Mouse (Mus musculus): ENCODE data around the gene Gm45021. TPM values are rescaled to one million over a fixed set of nuclear protein-coding genes. Genes with fewer than 3 reads are reported as not detected.
A peak's percentile ranks its signal among the peaks of the same experiment; 100 is the strongest.

The Gm45021 gene
- polyA plus RNA-seq, 1 experiment from 2014 or later, result not detected

GRCm38 (mm10) chr6:48627511-48627924, 38.1 kb downstream of the Gm45021 start:
- under 1% methylated on average over 7 of the region's 7 CpGs for WGBS
- H3K27me3 ChIP-seq (ENCODE audit: insufficient read depth, low read length), result peaks cover 4% of the 10 kb centered on the region; the same call in 1 of the 2 replicates
- ATAC-seq (ENCODE audit: low FRiP score, low TSS enrichment), result no peak
- H3K27ac ChIP-seq (ENCODE audit: low read length), result peak overlapping the region; percentile 59
- H3K9me3 ChIP-seq (ENCODE audit: low read length), result no peaks in the 10 kb centered on the region
- H3K4me1 ChIP-seq (ENCODE audit: insufficient read depth, low read length), result peaks cover 18% of the 10 kb centered on the region
- H3K4me2 ChIP-seq (replicated peaks; ENCODE audit: low read depth, low read length), result peak overlapping the region; percentile 82
- peak overlapping the region; percentile 57 for H3K4me3 ChIP-seq (ENCODE audit: low read length)
- peak overlapping the region; percentile 72 for H3K9ac ChIP-seq (replicated peaks; ENCODE audit: low read length)
- H3K36me3 ChIP-seq (ENCODE audit: insufficient read depth, low read length), result no peaks in the 10 kb centered on the region

- Histone ChIP-seq H3K4me3 (ENCODE audit: low read length) (no peak overlapping the region), H3K27me3 (ENCODE audit: insufficient read depth, low read length) (peaks cover 4% of the 10 kb centered on the region; the same call in 1 of the 2 replicates), H3K9ac (replicated peaks; ENCODE audit: low read length) (peak overlapping the region; percentile 69; the same call in 1 of the 2 replicates), H3K9me3 (ENCODE audit: low read length) (no peaks in the 10 kb centered on the region), H3K27ac (ENCODE audit: low read length) (peak overlapping the region; percentile 84), H3K4me2 (replicated peaks; ENCODE audit: low read depth, low read length) (0 out of 2 replicates have a peak overlapping the region, but pooled peaks have one; percentile 92), H3K36me3 (ENCODE audit: insufficient read depth, low read length) (no peaks in the 10 kb centered on the region), H3K4me1 (ENCODE audit: insufficient read depth, low read length) (peaks cover 18% of the 10 kb centered on the region)
- peak; percentile 69 for ATAC-seq (ENCODE audit: low FRiP score, low TSS enrichment)
- WGBS, result 62% methylated on average over 3 of the region's 3 CpGs
Observed at GRCm38 (mm10) chr6:48628377-48628776, 39.0 kb downstream of the Gm45021 start.

GRCm38 (mm10) chr6:48628808-48629660, 39.6 kb downstream of the Gm45021 start:
- H3K9me3 ChIP-seq (ENCODE audit: low read length), result no peaks in the 10 kb centered on the region
- peaks cover 18% of the 10 kb centered on the region for H3K4me1 ChIP-seq (ENCODE audit: insufficient read depth, low read length)
- peaks cover 4% of the 10 kb centered on the region; the same call in 1 of the 2 replicates for H3K27me3 ChIP-seq (ENCODE audit: insufficient read depth, low read length)
- H3K9ac ChIP-seq (replicated peaks; ENCODE audit: low read length), result peak overlapping the region; percentile 69
- 5% methylated on average over 53 of the region's 54 CpGs for WGBS
- no peaks in the 10 kb centered on the region for H3K36me3 ChIP-seq (ENCODE audit: insufficient read depth, low read length)
- H3K4me2 ChIP-seq (replicated peaks; ENCODE audit: low read depth, low read length), result peak overlapping the region; percentile 92
- peak overlapping the region; percentile 84 for H3K27ac ChIP-seq (ENCODE audit: low read length)
- peak; percentile 21; the same call in 1 of the 2 replicates for ATAC-seq (ENCODE audit: low FRiP score, low TSS enrichment)
- H3K4me3 ChIP-seq (ENCODE audit: low read length), result peak overlapping the region; percentile 48

- WGBS, result 7% methylated on average over 13 of the region's 13 CpGs
- Histone ChIP-seq H3K9me3 (ENCODE audit: low read length) (no peaks in the 10 kb centered on the region), H3K27me3 (ENCODE audit: insufficient read depth, low read length) (peaks cover 4% of the 10 kb centered on the region; the same call in 1 of the 2 replicates), H3K4me1 (ENCODE audit: insufficient read depth, low read length) (peaks cover 18% of the 10 kb centered on the region), H3K27ac (ENCODE audit: low read length) (peak overlapping the region; percentile 84; the same call in 1 of the 2 replicates), H3K36me3 (ENCODE audit: insufficient read depth, low read length) (no peaks in the 10 kb centered on the region), H3K4me3 (ENCODE audit: low read length) (peak overlapping the region; percentile 48), H3K9ac (replicated peaks; ENCODE audit: low read length) (peak overlapping the region; percentile 69), H3K4me2 (replicated peaks; ENCODE audit: low read depth, low read length) (peak overlapping the region; percentile 92)
- peak; percentile 54; the same call in 1 of the 2 replicates for ATAC-seq (ENCODE audit: low FRiP score, low TSS enrichment)
Observed at GRCm38 (mm10) chr6:48629661-48630034, 40.2 kb downstream of the Gm45021 start.

- WGBS, result 91% methylated on average over 8 of the region's 8 CpGs
Observed at GRCm38 (mm10) chr6:48630831-48631230, 41.4 kb downstream of the Gm45021 start.

GRCm38 (mm10) chr6:48635105-48635504, 45.7 kb downstream of the Gm45021 start:
- H3K9me3 ChIP-seq (ENCODE audit: low read length), result no peaks in the 10 kb centered on the region
- H3K4me3 ChIP-seq (ENCODE audit: low read length), result no peak overlapping the region
- no peak overlapping the region for H3K27ac ChIP-seq (ENCODE audit: low read length)
- H3K27me3 ChIP-seq (ENCODE audit: insufficient read depth, low read length), result no peaks in the 10 kb centered on the region
- H3K9ac ChIP-seq (replicated peaks; ENCODE audit: low read length), result no peak overlapping the region
- no peaks in the 10 kb centered on the region for H3K4me1 ChIP-seq (ENCODE audit: insufficient read depth, low read length)
- no peak overlapping the region for H3K4me2 ChIP-seq (replicated peaks; ENCODE audit: low read depth, low read length)
- no peak for ATAC-seq (ENCODE audit: low FRiP score, low TSS enrichment)
- WGBS, result 87% methylated on average over 2 of the region's 2 CpGs
- H3K36me3 ChIP-seq (ENCODE audit: insufficient read depth, low read length), result no peaks in the 10 kb centered on the region

More at GRCm38 (mm10) chr6:48630831-48631230, 41.4 kb downstream of the Gm45021 start:
- H3K36me3 ChIP-seq (ENCODE audit: insufficient read depth, low read length), result no peaks in the 10 kb centered on the region
- H3K4me1 ChIP-seq (ENCODE audit: insufficient read depth, low read length), result peaks cover 18% of the 10 kb centered on the region
- H3K9ac ChIP-seq (replicated peaks; ENCODE audit: low read length), result no peak overlapping the region
- H3K4me2 ChIP-seq (replicated peaks; ENCODE audit: low read depth, low read length), result no peak overlapping the region
- ATAC-seq (ENCODE audit: low FRiP score, low TSS enrichment), result no peak
- no peaks in the 10 kb centered on the region for H3K27me3 ChIP-seq (ENCODE audit: insufficient read depth, low read length)
- H3K4me3 ChIP-seq (ENCODE audit: low read length), result no peak overlapping the region
- H3K9me3 ChIP-seq (ENCODE audit: low read length), result no peaks in the 10 kb centered on the region
- H3K27ac ChIP-seq (ENCODE audit: low read length), result no peak overlapping the region

- 70% methylated on average over 6 of the region's 6 CpGs for WGBS
- no peak overlapping the region for H3K4me3 ChIP-seq (ENCODE audit: low read length)
- no peak overlapping the region for H3K9ac ChIP-seq (replicated peaks; ENCODE audit: low read length)
- H3K4me1 ChIP-seq (ENCODE audit: insufficient read depth, low read length), result no peaks in the 10 kb centered on the region
- no peak overlapping the region for H3K4me2 ChIP-seq (replicated peaks; ENCODE audit: low read depth, low read length)
- no peak for ATAC-seq (ENCODE audit: low FRiP score, low TSS enrichment)
- no peaks in the 10 kb centered on the region for H3K9me3 ChIP-seq (ENCODE audit: low read length)
- no peaks in the 10 kb centered on the region for H3K27me3 ChIP-seq (ENCODE audit: insufficient read depth, low read length)
- no peak overlapping the region for H3K27ac ChIP-seq (ENCODE audit: low read length)
- no peaks in the 10 kb centered on the region for H3K36me3 ChIP-seq (ENCODE audit: insufficient read depth, low read length)
Observed at GRCm38 (mm10) chr6:48636515-48636914, 47.1 kb downstream of the Gm45021 start.

- Histone ChIP-seq H3K36me3 (ENCODE audit: insufficient read depth, low read length) (no peaks in the 10 kb centered on the region), H3K4me3 (ENCODE audit: low read length) (no peak overlapping the region), H3K27ac (ENCODE audit: low read length) (no peak overlapping the region), H3K4me1 (ENCODE audit: insufficient read depth, low read length) (no peaks in the 10 kb centered on the region), H3K27me3 (ENCODE audit: insufficient read depth, low read length) (no peaks in the 10 kb centered on the region), H3K9me3 (ENCODE audit: low read length) (no peaks in the 10 kb centered on the region), H3K4me2 (replicated peaks; ENCODE audit: low read depth, low read length) (no peak overlapping the region), H3K9ac (replicated peaks; ENCODE audit: low read length) (no peak overlapping the region)
- ATAC-seq (ENCODE audit: low FRiP score, low TSS enrichment), result no peak
- 63% methylated on average over 6 of the region's 6 CpGs for WGBS
Observed at GRCm38 (mm10) chr6:48637811-48638500, 48.5 kb downstream of the Gm45021 start.

GRCm38 (mm10) chr6:48638553-48638952, 49.1 kb downstream of the Gm45021 start:
- Histone ChIP-seq H3K9me3 (ENCODE audit: low read length) (no peaks in the 10 kb centered on the region), H3K36me3 (ENCODE audit: insufficient read depth, low read length) (no peaks in the 10 kb centered on the region), H3K4me1 (ENCODE audit: insufficient read depth, low read length) (no peaks in the 10 kb centered on the region), H3K4me3 (ENCODE audit: low read length) (no peak overlapping the region), H3K4me2 (replicated peaks; ENCODE audit: low read depth, low read length) (no peak overlapping the region), H3K27ac (ENCODE audit: low read length) (no peak overlapping the region), H3K27me3 (ENCODE audit: insufficient read depth, low read length) (no peaks in the 10 kb centered on the region), H3K9ac (replicated peaks; ENCODE audit: low read length) (no peak overlapping the region)
- ATAC-seq (ENCODE audit: low FRiP score, low TSS enrichment), result no peak
- 69% methylated on average over 2 of the region's 2 CpGs for WGBS

Data from kidney, embryonic 16.5 days (tissue).